Mouse (Mus musculus): Measurements from ENCODE around the gene Sdhb.

The Sdhb gene

DNA sequence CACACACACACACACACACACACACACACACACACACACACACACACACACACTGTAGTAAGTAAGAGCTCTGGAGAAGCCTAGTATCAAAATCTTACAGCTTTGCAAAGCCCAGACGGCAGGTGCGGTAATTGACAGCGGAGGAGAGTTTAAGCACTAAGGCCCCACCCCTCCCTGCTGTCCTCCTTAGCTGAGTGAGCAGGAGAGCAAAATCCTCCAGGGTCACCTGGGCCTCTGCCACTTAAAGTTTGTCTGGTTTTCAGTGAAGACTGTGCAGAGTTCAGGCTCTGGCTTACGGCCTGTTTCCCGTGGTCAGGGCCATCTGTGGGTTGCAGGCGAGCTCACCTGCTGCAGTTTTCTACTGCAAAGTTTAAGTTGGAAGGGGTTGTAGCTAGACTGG lies 12.5 kb upstream of the Sdhb start:
- peak; percentile 89 for DNase-seq (ENCODE audit: low read depth, low spot score)

DNA sequence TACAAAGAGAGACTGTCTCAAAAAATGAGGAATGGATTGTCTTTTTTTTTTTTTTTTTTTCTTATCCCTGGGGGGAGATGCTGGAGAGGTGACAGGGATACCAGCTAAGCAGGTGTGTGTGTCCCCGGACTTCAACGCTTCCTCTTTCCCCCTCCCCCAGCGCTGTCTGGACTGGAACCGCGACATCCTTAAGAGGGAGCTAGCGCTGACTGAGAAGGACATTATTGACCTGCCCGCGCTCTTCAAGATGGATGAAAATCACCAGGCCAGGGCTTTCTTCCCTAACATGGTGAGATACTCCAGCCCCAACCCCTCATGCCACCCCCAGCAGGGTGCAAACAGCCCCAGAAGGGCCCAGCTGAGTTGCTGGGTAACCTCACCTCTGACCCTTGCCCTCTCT lies 12.0 kb upstream of the Sdhb start:
- DNase-seq (ENCODE audit: low read depth, low spot score) = peak; percentile 52

- DNase-seq (ENCODE audit: low read depth, low spot score) = no peak
Observed at GRCm38 (mm10) chr4:140949616-140950015, 11.4 kb upstream of the Sdhb start.

DNA sequence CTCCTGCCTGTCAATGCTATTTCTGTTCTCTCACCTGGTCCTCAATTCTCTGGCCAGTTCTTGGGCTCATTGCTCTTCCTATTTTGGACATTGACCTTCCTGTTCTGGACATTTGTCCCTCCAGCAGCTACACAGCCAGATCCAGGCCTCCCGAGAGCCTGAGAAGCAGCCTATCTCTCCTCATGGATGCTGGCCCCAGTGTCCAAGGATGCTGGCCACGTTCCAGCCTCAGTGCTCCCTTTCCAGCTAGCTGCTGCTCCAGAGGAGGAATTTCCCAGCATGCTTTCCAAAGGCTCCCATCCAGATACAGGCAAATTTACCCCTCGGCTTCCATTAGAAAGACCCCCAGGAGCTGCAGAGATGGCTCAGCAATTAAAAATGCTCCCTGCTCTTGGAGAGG lies 10.4 kb upstream of the Sdhb start:
- no peak for DNase-seq (ENCODE audit: low read depth, low spot score)

GRCm38 (mm10) chr4:140951861-140952641 lies 9.0 kb upstream of the Sdhb start:
- peak; percentile 92 for DNase-seq (ENCODE audit: low read depth, low spot score)

DNA sequence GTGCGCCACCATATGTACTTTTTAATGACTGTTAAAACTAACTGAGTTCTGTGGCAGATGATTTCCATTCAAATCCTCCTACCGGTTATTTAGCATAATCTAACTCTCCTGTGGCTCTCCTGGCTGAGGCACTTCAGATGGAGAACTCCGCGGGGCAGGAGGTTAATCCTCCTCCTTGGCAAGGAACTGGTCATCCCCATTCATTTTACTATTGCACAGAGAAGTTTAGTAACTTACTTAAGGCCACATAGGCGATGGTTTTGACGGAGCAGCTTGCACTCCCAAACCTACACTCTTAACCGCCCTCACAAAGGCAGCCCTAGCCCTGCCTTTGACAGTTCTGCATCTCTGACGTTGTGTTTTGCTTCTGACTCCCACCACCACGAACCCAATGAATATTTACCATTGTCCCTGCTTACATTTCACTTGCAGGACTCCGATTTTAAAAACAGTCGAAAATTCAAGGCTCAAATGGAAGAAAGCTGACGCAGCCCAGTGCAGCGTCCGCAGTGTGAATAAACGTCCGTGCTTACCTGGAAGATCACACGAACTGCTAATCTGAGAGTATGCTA lies 3.8 kb upstream of the Sdhb start:
- DNase-seq (ENCODE audit: low read depth, low spot score) = no peak

- peak; percentile 75 for DNase-seq (ENCODE audit: low read depth, low spot score)
Observed at GRCm38 (mm10) chr4:140957725-140958124, 3.3 kb upstream of the Sdhb start.

DNA sequence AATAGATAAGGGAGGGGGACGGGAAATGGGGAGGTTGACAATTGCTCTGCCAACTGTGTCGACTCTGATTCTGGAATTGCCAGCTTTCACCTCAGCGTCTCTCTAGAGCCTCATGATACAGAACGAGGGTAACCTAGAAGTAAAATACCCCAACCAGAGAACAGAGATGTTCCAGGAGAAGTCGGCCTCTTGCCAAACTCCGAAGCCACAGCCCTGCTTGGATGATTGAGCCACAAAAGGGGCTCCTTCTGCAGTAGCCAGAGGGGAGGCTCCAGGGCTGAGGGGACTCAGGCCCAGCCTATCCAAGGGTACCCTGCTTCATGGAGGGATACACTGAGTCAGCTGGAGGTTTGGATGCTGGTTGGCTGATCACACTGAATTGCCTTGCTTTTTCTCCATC lies 2.7 kb upstream of the Sdhb start:
- DNase-seq (ENCODE audit: low read depth, low spot score) = no peak

DNA sequence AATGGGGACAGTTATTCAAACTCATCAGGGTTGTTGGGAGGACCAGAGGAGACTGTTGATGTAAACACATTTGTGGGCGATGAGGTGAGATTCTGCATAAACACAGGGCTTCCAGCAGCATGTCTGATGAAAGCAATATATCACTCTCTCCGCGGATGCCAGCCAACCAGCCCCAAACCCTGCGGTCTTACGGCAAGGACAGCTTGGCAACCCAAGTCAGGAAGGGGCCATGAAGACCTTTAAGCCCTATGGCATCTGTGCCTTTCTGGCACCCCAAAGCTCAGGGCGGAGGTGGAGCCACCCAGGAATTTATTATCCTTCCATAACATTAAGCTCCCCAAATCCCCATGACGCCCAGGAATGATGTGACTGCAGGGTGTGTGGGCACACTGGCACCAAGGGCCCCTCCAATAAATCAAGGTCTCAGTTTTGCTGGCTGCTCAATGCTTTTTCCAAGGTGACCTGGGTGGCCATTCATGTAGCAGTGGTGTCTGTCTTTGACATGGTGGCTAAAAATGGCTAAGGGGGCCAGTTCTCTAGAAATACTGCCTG lies 1.8 kb upstream of the Sdhb start:
- no peak for DNase-seq (ENCODE audit: low read depth, low spot score)

DNA sequence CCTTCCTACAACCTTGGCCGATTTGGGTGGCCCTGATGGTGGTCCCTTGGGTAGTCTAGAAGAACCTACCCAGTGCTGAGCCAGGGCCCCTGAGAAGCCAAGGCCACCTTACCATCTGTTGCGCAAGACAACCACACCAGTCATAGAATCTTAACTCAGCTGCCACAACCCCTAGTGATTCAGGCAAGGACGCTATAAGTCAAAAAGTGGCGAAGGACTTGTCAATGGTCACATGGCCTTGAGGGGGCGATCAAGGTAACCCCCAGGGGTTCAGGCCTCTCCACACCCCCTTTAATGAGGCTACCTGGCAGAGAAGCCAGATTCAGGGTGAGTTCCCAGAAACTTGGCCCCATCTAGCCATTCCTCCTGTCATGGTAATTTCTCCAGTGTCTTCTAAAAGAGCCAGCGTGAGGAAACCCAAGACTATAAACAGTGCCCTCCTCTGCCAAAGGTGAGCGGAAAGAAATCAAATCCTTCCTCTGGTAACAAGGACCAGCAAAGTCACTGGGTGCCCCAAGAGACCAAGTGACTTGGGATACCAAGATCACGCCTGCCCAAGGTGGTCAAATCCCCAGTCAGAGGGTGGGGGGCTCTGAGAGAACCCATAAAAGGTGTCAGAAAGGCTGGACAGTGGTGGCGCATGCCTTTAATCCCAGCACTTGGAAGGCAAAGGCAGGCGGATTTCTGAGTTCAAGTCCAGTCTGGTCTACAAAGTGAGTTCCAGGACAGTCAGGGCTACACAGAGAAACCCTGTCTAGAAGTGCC lies 1.1 kb upstream of the Sdhb start:
- DNase-seq (ENCODE audit: low read depth, low spot score) = no peak

DNA sequence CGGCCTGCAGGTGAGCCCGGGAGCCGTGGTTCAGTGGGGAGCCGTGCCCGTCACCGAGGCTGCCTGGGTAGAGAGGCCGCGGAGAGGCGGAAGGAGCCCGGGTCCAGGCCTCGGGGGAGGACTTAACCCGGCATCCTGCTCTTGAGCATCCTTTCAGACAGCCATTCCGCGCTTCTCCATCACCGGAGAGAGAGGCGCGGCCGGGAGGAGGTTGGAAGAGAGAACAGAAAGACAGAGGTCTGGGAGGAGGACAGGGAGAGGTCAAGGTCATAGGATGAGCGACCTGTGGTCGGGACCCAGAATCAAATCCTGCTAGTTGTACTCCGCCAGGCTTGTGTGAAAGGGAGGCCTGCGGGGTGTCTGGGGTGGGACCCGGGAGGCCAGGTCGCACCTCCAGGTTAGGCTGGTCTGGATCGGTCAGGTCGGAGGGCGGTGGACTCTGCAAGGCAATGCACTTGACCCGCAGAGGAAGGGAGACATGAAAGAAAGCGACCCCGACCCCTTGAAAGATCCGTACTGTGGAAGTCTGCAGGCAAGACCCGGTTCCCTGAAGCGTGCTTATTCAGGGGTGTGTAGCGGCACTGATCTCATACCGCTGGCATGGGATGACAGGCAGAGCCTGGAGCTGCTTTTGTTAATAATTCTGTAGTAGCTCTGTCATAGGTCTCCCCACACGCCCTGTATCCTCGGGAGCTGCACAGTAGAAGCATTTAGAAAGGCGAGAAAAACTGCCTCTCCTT lies 634 bp downstream of the Sdhb start:
- no peak for DNase-seq (ENCODE audit: low read depth, low spot score)

DNA sequence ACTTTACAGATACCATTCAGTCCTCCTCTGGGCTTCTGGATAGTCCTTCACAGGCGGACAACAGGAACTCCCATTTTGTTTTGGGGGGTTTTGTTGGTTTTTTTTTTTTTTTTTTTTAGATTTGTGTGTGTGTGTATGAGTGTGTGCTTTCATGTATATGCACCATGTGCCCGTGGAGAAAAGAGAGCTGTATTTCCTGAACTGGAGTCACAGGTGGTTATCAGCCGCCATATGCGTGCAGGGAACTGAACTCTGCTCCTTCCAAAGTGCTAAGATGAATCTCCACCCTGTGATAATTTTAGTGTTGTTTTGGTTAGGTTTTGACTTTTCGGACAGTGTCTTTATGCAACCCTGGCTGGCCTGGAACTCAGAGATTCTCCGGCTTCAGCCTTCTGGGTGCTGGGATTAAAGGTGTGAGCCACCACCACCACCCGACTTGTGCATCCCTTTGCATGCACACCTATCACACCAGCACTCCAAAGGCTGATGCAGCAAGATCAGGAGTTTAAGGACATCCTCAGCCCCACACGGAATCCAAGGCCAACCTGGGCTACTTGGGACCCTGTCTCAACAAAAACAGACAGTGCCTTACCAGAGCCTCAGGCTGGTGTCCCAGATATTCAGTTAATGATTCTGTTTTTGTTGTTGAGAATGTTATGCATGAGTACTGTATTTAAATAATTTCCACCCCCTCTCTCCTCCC lies 1.4 kb downstream of the Sdhb start:
- DNase-seq (ENCODE audit: low read depth, low spot score) = no peak

DNA sequence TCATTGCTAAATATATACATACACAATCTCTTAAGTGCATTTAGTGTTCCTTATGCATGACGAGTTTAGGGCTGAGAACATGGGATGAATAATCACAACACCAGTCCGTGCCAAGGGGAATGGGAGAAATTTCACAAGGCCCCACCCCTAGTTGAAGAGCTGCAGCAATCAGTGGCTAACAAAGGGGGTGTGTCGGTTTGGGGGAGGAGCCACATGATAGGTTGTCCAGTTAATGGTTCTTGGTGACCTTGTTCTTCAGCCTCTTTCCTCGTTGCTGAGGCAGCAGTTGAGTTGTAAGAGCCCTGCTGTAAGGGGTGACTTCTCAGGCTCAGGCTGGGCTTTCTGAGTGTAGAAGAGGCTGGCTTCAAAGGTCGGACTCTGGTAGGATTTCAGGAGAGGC lies 1.9 kb downstream of the Sdhb start:
- peak; percentile 74 for DNase-seq (ENCODE audit: low read depth, low spot score)

GRCm38 (mm10) chr4:140963941-140964597 lies 3.1 kb downstream of the Sdhb start:
- no peak for DNase-seq (ENCODE audit: low read depth, low spot score)

GRCm38 (mm10) chr4:140964620-140965019 lies 3.6 kb downstream of the Sdhb start:
- peak; percentile 74 for DNase-seq (ENCODE audit: low read depth, low spot score)

DNA sequence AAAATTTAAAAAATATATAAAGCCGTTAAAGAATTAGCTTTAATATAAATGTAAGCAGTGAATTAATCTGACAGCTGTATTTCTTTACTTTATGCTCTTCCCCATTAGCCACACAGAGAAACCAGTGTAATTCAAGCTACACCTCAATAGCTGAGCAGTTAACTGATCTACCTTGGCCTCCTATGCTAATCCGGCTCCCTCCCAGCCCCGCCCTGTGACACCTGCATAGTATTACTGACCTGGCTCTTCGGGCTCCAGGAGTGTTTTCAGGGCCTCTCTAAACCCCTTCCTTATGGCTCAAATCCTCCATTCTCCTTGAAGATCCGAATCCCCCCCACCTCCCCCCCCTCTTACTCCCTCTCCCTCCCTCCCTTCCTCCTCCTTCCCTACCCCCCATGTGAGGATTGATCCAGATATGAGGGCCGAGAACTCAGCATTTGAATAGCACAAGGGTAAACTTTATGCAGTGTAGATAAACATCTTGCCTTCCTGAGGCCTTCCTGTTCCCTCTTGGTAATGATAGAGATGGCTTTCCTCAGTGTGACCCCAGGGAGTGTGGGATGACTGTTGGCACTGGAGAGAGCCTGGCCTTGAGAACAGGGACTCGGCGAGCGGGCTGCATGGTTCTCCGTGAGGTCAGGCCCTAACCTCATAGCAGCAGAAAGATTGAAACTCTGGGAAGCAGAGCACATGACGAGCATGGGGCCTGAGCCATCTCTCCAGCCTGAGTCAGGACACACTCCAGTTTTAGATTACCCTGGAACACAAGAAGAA lies 6.6 kb downstream of the Sdhb start:
- no peak for DNase-seq (ENCODE audit: low read depth, low spot score)

- DNase-seq (ENCODE audit: low read depth, low spot score) = no peak
Observed at GRCm38 (mm10) chr4:140971691-140972090, 10.7 kb downstream of the Sdhb start.

GRCm38 (mm10) chr4:140974408-140974807 lies 13.4 kb downstream of the Sdhb start:
- DNase-seq (ENCODE audit: low read depth, low spot score) = no peak

DNA sequence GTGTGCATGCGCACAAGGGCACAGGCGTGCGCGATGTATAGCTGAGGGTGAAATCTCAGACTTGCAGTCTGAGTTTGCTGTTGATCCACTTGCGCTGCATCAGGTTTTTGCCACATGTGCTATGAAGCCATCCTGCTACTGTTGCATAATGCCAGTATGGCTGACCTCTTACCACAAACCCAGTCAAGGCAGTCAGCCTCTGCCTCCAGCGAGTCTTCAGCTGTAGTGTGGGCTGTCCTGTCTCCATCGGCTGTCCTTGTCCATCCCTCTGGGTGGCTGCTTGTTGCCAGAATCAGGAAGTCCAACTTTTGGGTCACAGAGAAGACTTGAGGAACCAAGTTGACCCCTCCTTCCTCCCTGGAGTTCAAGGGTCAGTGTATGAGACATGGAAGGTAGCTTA lies 14.4 kb downstream of the Sdhb start:
- no peak for DNase-seq (ENCODE audit: low read depth, low spot score)

DNA sequence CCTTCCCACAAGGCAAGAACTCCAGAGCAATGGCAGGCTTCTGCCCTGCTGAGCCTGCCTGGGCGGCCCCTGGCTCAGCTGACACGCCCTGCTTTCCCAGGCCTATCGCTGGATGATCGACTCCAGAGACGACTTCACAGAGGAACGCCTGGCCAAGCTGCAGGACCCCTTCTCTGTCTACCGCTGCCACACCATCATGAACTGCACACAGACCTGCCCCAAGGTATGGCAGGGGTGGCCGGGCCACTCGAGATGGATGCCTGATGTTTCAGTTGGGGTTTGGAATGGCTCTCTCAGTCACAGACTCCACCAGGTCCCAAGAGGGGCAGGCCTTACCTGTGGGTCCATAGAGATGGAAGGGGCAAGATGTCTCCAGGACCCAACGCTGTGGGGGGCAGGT lies 16.3 kb downstream of the Sdhb start:
- DNase-seq (ENCODE audit: low read depth, low spot score) = no peak
